Mouse (Mus musculus): Measurements from ENCODE around the gene Opn3.

DNA sequence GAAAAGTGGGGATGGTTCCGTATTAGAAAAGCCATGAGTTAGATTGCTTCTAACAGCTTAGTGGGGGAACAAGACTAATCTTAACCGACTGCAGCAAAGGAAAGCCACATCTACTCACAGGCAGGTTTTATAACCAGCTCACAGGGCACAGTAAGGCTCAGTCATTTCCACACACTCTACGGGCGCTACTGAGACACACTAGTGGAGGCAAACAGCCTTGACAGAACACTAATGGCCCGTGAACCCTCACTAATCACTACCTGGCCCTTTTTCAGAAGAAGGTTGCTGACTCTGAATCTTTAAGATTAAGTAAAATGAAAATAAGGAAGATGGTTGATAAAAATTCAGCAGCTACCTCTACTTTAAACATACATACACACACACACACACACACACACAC lies 15.0 kb upstream of the Opn3 start:
- TF ChIP-seq CTCF (IDR thresholded peaks at IDR 0.05; ENCODE audit: low read depth, low read length) (no peak), POLR2A (IDR thresholded peaks at IDR 0.05; ENCODE audit: borderline replicate concordance, low read depth, low read length) (no peak)

Data from bone marrow macrophage, adult 2 months (primary cell).